Mouse (Mus musculus) intestine, embryonic 15.5 days (tissue): ENCODE results near the gene Lcn4. TPM values are rescaled to one million over a fixed set of nuclear protein-coding genes. Genes with fewer than 3 reads are reported as not detected.

Experiments used
- ATAC-seq: fragments of 200-750 bp; cut with Nextera tagmentation; 2 replicates; pipeline ENCODE4 v1.8.0; 2017; ENCODE audit warnings: moderate TSS enrichment, moderate library complexity
- H3K27ac ChIP-seq: fragments of 300-500 bp; sonication (generic); 2 replicates; pipeline ENCODE4 v1.5.1; 2015; ENCODE audit warnings: mild to moderate bottlenecking, inconsistent platforms
- H3K27me3 ChIP-seq: fragments of 300-500 bp; sonication (generic); replicated peaks from 2 replicates; pipeline ENCODE4 v1.6.1; 2015; ENCODE audit warnings: inconsistent platforms
- H3K36me3 ChIP-seq: fragments of 300-500 bp; sonication (generic); 2 replicates; pipeline ENCODE4 v1.6.1; 2015; ENCODE audit warnings: inconsistent platforms
- H3K4me1 ChIP-seq: fragments of 300-500 bp; sonication (generic); replicated peaks from 2 replicates; pipeline ENCODE4 v1.6.1; 2015; ENCODE audit warnings: inconsistent platforms
- H3K4me2 ChIP-seq: fragments of 300-500 bp; sonication (generic); replicated peaks from 2 replicates; pipeline ENCODE4 v1.6.1; 2015; ENCODE audit warnings: mild to moderate bottlenecking, inconsistent platforms
- H3K4me3 ChIP-seq: fragments of 300-500 bp; sonication (generic); replicated peaks from 2 replicates; pipeline ENCODE4 v1.5.1; 2015; ENCODE audit warnings: inconsistent platforms
- H3K9ac ChIP-seq: fragments of 300-500 bp; sonication (generic); 2 replicates; pipeline ENCODE4 v1.6.1; 2015; ENCODE audit warnings: inconsistent platforms
- H3K9me3 ChIP-seq: fragments of 300-500 bp; sonication (generic); 2 replicates; pipeline ENCODE4 v1.6.1; 2016; ENCODE audit warnings: inconsistent platforms
- WGBS: fragments of 180-500 bp; shearing (Covaris S2); methylation state at CpG from one replicate; pipeline ENCODE4 v1.1.7; 2015; 5-methylcytosine and 5-hydroxymethylcytosine counted together
- polyA plus RNA-seq: library from polyadenylated mRNA; unstranded; fragments of >200 nt; fragmentation: Nextera tagmentation; extraction: Ambion mirVana; gene quantifications from 2 replicates; pipeline ENCODE4 v1.2.1, GENCODE M21; 2015

Lcn4 gene
- polyA plus RNA-seq, 1 experiment from 2014 or later, result not detected

DNA sequence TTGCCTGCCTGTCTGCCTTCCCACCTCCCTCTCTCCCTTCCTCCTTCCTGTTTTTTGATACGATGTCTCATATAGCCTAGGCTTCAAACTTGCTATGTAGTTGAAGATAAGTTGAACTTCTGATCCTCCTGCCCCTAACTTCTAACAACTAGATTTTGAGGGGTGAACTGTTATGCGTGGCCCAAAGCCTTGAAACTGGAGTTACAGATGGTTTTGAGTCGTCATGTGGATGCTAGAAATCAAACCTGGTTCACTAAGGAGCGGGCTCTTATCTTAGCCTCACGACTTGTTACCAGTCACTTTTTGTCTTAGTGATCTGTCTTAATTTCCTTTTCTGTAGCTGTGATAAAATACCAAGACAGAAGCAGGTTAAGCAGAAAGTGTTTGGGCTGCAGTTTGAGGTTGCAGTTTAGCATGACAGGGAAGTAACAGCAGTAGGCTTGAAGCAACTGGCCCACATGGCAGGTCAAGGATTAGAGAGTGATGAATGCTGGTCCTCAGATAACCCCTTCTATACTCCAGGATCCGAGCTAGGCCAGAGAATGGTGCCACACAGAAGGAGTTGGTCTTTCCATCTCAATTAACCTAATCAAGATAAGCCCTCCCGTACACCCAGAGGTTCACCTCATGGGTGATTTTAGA is 30.0 kb downstream of the Lcn4 start:
- peaks cover 13% of the 10 kb centered on the region for H3K36me3 ChIP-seq
- H3K4me3 ChIP-seq, result no peak overlapping the region
- no peak overlapping the region for H3K4me2 ChIP-seq
- 76% methylated on average over 7 of the region's 7 CpGs for WGBS
- peaks cover 23% of the 10 kb centered on the region for H3K4me1 ChIP-seq
- no peak overlapping the region for H3K27ac ChIP-seq
- H3K9me3 ChIP-seq, result no peaks in the 10 kb centered on the region
- 0 out of 2 replicates have a peak overlapping the region, but pooled peaks have one; percentile 87 for H3K9ac ChIP-seq
- H3K27me3 ChIP-seq, result no peaks in the 10 kb centered on the region
- ATAC-seq, result no peak

- Histone ChIP-seq H3K4me2 (peak overlapping the region; percentile 79), H3K9me3 (no peaks in the 10 kb centered on the region), H3K4me3 (peak overlapping the region; percentile 74), H3K4me1 (peaks cover 25% of the 10 kb centered on the region), H3K9ac (peak overlapping the region; percentile 87), H3K36me3 (peaks cover 23% of the 10 kb centered on the region), H3K27ac (peak overlapping the region; percentile 77), H3K27me3 (no peaks in the 10 kb centered on the region)
- ATAC-seq, result peak; percentile 77
- WGBS, result 4% methylated on average over 49 of the region's 49 CpGs
These were observed 30.9 kb downstream of the Lcn4 start for GRCm38 (mm10) chr2:26639838-26640830.

- H3K27me3 ChIP-seq, result no peaks in the 10 kb centered on the region
- H3K9me3 ChIP-seq, result no peaks in the 10 kb centered on the region
- peak; percentile 65 for ATAC-seq
- peak overlapping the region; percentile 79 for H3K4me2 ChIP-seq
- 3% methylated on average over 8 of the region's 8 CpGs for WGBS
- peaks cover 30% of the 10 kb centered on the region for H3K36me3 ChIP-seq
- peaks cover 25% of the 10 kb centered on the region for H3K4me1 ChIP-seq
- peak overlapping the region; percentile 74 for H3K4me3 ChIP-seq
- H3K27ac ChIP-seq, result no peak overlapping the region
- H3K9ac ChIP-seq, result peak overlapping the region; percentile 87
These were observed 32.0 kb downstream of the Lcn4 start for GRCm38 (mm10) chr2:26639083-26639482.

- Histone ChIP-seq H3K4me1 (peaks cover 28% of the 10 kb centered on the region), H3K4me2 (peak overlapping the region; percentile 79), H3K9ac (peak overlapping the region; percentile 87), H3K27ac (no peak overlapping the region), H3K36me3 (peaks cover 30% of the 10 kb centered on the region), H3K4me3 (peak overlapping the region; percentile 74), H3K9me3 (no peaks in the 10 kb centered on the region), H3K27me3 (no peaks in the 10 kb centered on the region)
- WGBS, result 66% methylated on average over 5 of the region's 5 CpGs
- no peak for ATAC-seq
These were observed 32.5 kb downstream of the Lcn4 start for GRCm38 (mm10) chr2:26638572-26638971.

GRCm38 (mm10) chr2:26638039-26638438 is 33.0 kb downstream of the Lcn4 start:
- WGBS, result 79% methylated on average over 5 of the region's 5 CpGs
- no peak for ATAC-seq
- no peak overlapping the region for H3K27ac ChIP-seq
- peaks cover 28% of the 10 kb centered on the region for H3K4me1 ChIP-seq
- peak overlapping the region; percentile 79 for H3K4me2 ChIP-seq
- peaks cover 30% of the 10 kb centered on the region for H3K36me3 ChIP-seq
- H3K27me3 ChIP-seq, result no peaks in the 10 kb centered on the region
- H3K9ac ChIP-seq, result peak overlapping the region; percentile 87
- H3K4me3 ChIP-seq, result peak overlapping the region; percentile 74
- H3K9me3 ChIP-seq, result no peaks in the 10 kb centered on the region

- 72% methylated on average over 4 of the region's 4 CpGs for WGBS
- ATAC-seq, result no peak
- H3K4me2 ChIP-seq, result peak overlapping the region; percentile 79; the same call in 1 of the 2 replicates
- no peak overlapping the region for H3K27ac ChIP-seq
- no peaks in the 10 kb centered on the region for H3K9me3 ChIP-seq
- 0 out of 2 replicates have a peak overlapping the region, but pooled peaks have one; percentile 74 for H3K4me3 ChIP-seq
- H3K4me1 ChIP-seq, result peaks cover 28% of the 10 kb centered on the region
- H3K36me3 ChIP-seq, result peaks cover 30% of the 10 kb centered on the region
- H3K27me3 ChIP-seq, result no peaks in the 10 kb centered on the region
- H3K9ac ChIP-seq, result peak overlapping the region; percentile 87; the same call in 1 of the 2 replicates
These were observed 33.7 kb downstream of the Lcn4 start for GRCm38 (mm10) chr2:26637316-26637932.

DNA sequence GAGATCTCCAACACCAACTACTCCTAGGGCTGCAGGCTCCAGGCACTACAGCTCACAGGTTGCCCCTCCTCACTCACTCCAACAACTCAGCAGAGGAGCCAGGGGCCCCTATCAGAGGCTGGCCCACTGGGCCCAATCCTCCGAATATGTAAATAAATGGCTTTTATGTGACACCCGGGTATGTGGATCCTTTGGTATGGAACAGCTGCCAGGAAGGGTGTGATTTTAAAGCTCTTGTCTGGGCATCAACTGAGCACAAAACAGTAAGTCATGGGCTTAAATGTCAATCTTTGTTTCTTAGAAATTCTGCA is 34.8 kb downstream of the Lcn4 start:
- no peak overlapping the region for H3K4me2 ChIP-seq
- H3K4me1 ChIP-seq, result peaks cover 28% of the 10 kb centered on the region
- WGBS, result 43% methylated on average over 2 of the region's 2 CpGs
- ATAC-seq, result no peak
- no peak overlapping the region for H3K9ac ChIP-seq
- H3K27me3 ChIP-seq, result no peaks in the 10 kb centered on the region
- peaks cover 30% of the 10 kb centered on the region for H3K36me3 ChIP-seq
- H3K9me3 ChIP-seq, result no peaks in the 10 kb centered on the region
- no peak overlapping the region for H3K27ac ChIP-seq
- no peak overlapping the region for H3K4me3 ChIP-seq

DNA sequence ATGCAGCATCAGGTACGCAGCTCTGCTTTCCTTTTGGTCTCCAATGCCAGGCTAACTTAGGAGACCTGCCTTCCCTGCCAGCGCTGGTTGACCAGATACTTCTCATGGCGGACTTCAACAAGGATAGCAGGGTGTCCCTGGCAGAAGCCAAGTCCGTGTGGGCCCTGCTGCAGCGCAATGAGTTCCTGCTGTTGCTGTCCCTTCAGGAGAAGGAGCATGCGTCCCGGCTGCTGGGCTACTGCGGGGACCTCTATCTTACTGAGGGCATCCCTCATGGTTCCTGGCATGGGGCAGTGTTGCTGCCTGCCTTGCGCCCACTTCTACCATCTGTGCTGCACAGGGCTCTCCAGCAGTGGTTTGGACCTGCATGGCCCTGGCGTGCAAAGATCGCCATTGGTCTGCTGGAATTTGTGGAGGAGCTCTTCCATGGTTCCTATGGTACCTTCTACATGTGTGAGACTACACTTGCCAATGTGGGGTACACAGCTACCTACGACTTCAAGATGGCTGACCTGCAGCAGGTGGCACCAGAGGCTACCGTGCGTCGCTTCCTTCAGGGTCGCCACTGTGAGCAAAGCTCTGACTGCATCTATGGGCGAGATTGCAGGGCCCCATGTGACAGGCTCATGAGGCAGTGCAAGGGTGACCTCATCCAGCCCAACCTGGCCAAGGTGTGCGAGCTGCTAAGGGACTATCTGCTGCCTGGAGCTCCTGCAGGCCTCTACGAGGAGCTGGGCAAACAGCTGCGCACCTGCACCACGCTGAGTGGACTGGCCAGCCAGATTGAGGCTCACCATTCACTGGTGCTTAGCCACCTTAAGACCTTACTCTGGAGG is 35.4 kb downstream of the Lcn4 start:
- peaks cover 30% of the 10 kb centered on the region for H3K36me3 ChIP-seq
- H3K4me3 ChIP-seq, result no peak overlapping the region
- 73% methylated on average over 21 of the region's 21 CpGs for WGBS
- H3K9ac ChIP-seq, result 0 out of 2 replicates have a peak overlapping the region, but pooled peaks have one; percentile 3
- H3K27me3 ChIP-seq, result no peaks in the 10 kb centered on the region
- ATAC-seq, result no peak
- no peaks in the 10 kb centered on the region for H3K9me3 ChIP-seq
- no peak overlapping the region for H3K4me2 ChIP-seq
- peaks cover 31% of the 10 kb centered on the region for H3K4me1 ChIP-seq
- peak overlapping the region; percentile 2; the same call in 1 of the 2 replicates for H3K27ac ChIP-seq

GRCm38 (mm10) chr2:26634629-26635488 is 36.2 kb downstream of the Lcn4 start:
- Histone ChIP-seq H3K9ac (0 out of 2 replicates have a peak overlapping the region, but pooled peaks have one; percentile 3), H3K27ac (peak overlapping the region; percentile 2; the same call in 1 of the 2 replicates), H3K4me3 (no peak overlapping the region), H3K9me3 (no peaks in the 10 kb centered on the region), H3K36me3 (peaks cover 30% of the 10 kb centered on the region), H3K27me3 (no peaks in the 10 kb centered on the region), H3K4me1 (peaks cover 35% of the 10 kb centered on the region), H3K4me2 (no peak overlapping the region)
- 62% methylated on average over 12 of the region's 12 CpGs for WGBS
- no peak for ATAC-seq

DNA sequence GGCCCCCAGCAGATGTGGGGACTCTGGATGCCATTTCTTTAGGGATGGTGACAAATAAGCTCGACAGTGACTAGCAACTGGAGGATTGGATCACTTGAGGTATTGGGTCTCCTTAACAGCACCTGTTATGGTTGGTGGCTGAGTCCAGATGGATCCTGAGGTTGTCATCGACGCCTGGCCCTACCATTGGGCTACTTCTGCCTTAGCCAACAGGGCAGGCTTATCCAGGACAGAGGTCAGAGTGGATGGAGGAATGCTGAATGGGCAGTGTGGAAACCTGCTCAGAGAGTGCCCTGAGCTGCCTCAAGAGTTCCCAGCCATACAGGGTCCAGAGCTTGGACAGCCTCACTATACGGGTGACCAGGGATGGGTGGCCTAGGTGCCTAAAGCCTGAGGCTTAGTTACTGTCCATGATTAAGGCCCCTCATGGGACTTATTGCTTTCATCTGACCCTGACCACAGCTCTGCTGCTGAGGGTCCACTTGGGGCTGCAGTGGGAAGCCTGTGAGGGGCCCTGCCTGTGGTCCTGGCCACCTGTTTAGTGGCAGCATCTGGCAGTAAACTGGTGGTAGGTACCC is 37.0 kb downstream of the Lcn4 start:
- Histone ChIP-seq H3K4me1 (peaks cover 43% of the 10 kb centered on the region), H3K36me3 (peaks cover 30% of the 10 kb centered on the region), H3K9me3 (no peaks in the 10 kb centered on the region), H3K9ac (no peak overlapping the region), H3K27ac (peak overlapping the region; percentile 2; the same call in 1 of the 2 replicates), H3K27me3 (no peaks in the 10 kb centered on the region), H3K4me2 (no peak overlapping the region), H3K4me3 (no peak overlapping the region)
- 61% methylated on average over 4 of the region's 4 CpGs for WGBS
- no peak for ATAC-seq
